Mouse (Mus musculus) spleen, postnatal 4 days (tissue): ENCODE results near the gene Olfr1115.
"Not testable (repeated sequence)": the region's sequence is repeated elsewhere in the genome, so short reads cannot be mapped to it uniquely, and the experiment has no call there.

Source experiments
- DNase-seq, 2 experiments: peaks; one replicate each; pipeline ENCODE4 v3.0.0; 2022; ENCODE audit warnings: low spot score in 2 of 2

The Olfr1115 gene

DNA sequence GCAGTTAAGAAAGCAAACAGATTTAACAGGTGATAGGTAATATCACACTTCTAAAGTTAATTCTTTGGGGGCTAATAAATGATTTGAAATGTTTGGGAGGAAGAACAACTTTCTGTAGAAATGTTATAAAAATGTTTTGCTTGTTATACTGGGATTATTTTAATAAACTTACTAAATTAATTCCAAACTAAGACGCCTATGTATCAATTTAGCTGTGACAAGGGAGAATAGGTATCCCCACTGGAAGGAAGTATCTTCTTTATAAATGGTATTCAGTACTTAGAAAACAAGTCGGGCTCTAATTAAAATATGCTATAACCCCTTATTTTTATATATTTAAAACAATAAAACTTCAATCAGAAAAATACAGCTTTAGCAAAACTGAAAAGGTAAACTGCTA is at the start of gene Olfr1115:
Olfr1115 (plus strand) TSS at position 301 of the 400 bp plus-strand sequence.
- no peak for DNase-seq

DNA sequence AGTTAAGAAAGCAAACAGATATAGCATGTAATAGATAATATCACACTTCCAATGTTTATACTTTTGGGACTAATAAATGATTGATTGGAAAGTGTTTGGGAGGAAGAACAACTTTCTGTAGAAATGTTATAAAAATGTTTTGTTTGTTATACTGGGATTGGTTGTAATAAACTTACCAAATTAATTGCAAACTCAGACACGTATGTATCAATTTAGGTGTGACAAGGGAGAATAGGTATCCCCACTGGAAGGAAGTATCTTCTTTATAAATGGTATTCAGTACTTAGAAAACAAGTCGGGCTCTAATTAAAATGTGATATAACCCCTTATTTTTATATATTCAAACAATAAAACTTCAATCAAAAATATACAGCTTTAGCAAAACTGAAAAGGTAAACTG is 39.1 kb upstream of the Olfr1115 start, which contains the start of gene Olfr1113:
Olfr1113 (plus strand) TSS at position 301 of the 400 bp plus-strand sequence.
- DNase-seq: no peak

DNA sequence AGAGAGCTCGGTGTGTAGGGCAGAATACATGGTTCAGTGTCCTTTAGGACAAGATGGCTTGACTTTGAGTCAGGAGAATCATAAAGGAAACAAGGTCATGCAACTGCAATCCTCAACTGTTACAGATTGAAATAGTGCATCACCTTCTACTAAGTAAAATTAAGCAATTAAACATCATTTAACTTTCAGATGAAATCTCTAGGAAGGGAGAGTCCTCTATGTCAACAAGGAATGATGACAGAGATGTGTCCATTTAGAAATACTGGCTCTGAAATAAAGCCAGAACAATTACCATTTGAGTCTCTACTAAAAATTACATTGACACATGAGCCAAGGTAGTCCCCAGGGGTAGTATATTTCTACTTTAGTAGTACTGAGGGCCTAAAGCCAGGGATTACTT is 19.4 kb downstream of the Olfr1115 start, which contains the start of gene Olfr1116:
Olfr1116 (plus strand) TSS at position 301 of the 400 bp plus-strand sequence.
- no peak for DNase-seq

DNA sequence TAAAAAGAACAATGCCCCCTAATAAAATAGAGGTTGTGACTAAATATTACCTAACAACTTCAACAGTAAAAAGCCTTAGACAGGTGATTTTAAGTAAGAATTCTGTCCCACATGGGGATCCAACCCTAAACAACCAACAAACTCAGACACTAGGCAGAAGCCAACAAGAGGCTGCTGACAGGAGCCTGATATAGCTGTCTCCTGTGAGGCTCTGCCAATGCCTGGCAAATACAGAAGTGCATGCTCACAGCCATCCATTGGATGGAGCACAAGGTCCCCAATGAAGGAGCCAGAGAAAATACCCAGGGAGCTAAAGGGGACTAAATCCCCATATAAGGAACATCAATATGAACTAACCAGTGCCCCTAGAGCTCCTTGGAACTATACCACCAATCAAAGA is 46.2 kb downstream of the Olfr1115 start:
- DNase-seq: not testable (repeated sequence)
